Mouse (Mus musculus): Measurements from ENCODE around the gene Avil. TPM values are rescaled to one million over a fixed set of nuclear protein-coding genes. Genes with fewer than 3 reads are reported as not detected.

The Avil gene
- total and polyA plus RNA-seq, 2 experiments: 0.06 to 0.09 TPM

DNA sequence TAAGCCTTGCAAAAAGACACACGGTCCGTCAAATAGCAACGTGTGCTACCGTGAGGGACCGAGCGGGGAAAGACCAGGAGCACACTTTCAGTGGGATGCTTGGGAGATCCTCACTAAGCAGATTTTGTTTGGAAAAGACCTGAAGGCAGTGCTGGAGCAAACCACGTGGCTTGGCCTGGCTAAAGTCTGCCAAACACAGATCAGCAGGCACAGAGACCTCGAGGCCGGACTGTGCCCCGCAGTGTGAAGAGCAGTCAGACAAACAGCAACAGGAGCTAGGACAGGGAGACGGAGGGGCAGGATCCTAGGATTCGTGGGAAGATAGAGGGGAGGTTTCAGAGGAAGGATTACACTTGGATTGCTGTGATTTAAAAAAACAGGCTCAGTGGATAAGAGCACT, 35.8 kb downstream of the Avil start:
- no peak overlapping the region for H3K4me3 ChIP-seq (ENCODE audit: insufficient read depth, low read depth, low read length)
- no peak overlapping the region for H3K27ac ChIP-seq (replicated peaks; ENCODE audit: insufficient read depth, low read depth, low read length)
- H3K9ac ChIP-seq (ENCODE audit: low read depth, low read length): no peak overlapping the region
- H3K79me2 ChIP-seq (ENCODE audit: control insufficient read depth, insufficient read depth, low read length): no peaks in the 10 kb centered on the region
- H3K4me1 ChIP-seq (ENCODE audit: control insufficient read depth, insufficient read depth, low read length): peaks cover 3% of the 10 kb centered on the region; the same call in 1 of the 2 replicates
- H3K27me3 ChIP-seq (ENCODE audit: control insufficient read depth, insufficient read depth, low read length): no peaks in the 10 kb centered on the region
- no peaks in the 10 kb centered on the region for H3K36me3 ChIP-seq (ENCODE audit: control insufficient read depth, insufficient read depth, low read length)
- peak; percentile 61 for DNase-seq (ENCODE audit: extremely low read depth, low read depth, low spot score)
- no peak for TF ChIP-seq POLR2A (IDR thresholded peaks at IDR 0.05; ENCODE audit: extremely low read depth, insufficient read depth, low read length)
- no peak for TF ChIP-seq CTCF (IDR thresholded peaks at IDR 0.05; ENCODE audit: low read depth, low read length)
- 49% methylated on average over 12 of the region's 12 CpGs for WGBS

DNA sequence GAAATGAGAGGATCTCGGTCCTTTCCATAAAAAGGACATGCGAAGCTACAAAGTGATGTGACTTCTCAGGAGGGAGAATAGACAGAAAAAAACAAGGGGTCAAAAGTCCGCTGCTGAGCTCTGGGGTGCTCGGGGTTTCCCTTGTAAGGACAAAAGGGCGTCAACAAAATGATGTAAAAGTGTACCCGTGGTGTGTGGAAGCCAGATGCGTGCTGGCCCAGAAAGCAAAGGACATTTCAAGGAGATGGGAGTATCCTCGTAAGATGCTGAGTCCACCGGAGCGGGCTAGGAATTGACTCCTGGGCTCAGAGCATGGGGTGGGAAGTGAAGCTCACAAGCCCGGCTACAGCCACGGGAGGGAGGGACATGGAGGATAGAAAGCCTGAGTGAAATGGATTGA, 37.1 kb downstream of the Avil start:
- 73% methylated on average over 12 of the region's 12 CpGs for WGBS
- H3K9ac ChIP-seq (ENCODE audit: low read depth, low read length): no peak overlapping the region
- H3K79me2 ChIP-seq (ENCODE audit: control insufficient read depth, insufficient read depth, low read length): no peaks in the 10 kb centered on the region
- H3K36me3 ChIP-seq (ENCODE audit: control insufficient read depth, insufficient read depth, low read length): no peaks in the 10 kb centered on the region
- no peak overlapping the region for H3K4me3 ChIP-seq (ENCODE audit: insufficient read depth, low read depth, low read length)
- no peak overlapping the region for H3K27ac ChIP-seq (replicated peaks; ENCODE audit: insufficient read depth, low read depth, low read length)
- peaks cover 5% of the 10 kb centered on the region; the same call in 1 of the 2 replicates for H3K4me1 ChIP-seq (ENCODE audit: control insufficient read depth, insufficient read depth, low read length)
- DNase-seq (ENCODE audit: extremely low read depth, low read depth, low spot score): no peak
- TF ChIP-seq CTCF (IDR thresholded peaks at IDR 0.05; ENCODE audit: low read depth, low read length) (no peak), POLR2A (IDR thresholded peaks at IDR 0.05; ENCODE audit: extremely low read depth, insufficient read depth, low read length) (no peak)
- no peaks in the 10 kb centered on the region for H3K27me3 ChIP-seq (ENCODE audit: control insufficient read depth, insufficient read depth, low read length)

DNA sequence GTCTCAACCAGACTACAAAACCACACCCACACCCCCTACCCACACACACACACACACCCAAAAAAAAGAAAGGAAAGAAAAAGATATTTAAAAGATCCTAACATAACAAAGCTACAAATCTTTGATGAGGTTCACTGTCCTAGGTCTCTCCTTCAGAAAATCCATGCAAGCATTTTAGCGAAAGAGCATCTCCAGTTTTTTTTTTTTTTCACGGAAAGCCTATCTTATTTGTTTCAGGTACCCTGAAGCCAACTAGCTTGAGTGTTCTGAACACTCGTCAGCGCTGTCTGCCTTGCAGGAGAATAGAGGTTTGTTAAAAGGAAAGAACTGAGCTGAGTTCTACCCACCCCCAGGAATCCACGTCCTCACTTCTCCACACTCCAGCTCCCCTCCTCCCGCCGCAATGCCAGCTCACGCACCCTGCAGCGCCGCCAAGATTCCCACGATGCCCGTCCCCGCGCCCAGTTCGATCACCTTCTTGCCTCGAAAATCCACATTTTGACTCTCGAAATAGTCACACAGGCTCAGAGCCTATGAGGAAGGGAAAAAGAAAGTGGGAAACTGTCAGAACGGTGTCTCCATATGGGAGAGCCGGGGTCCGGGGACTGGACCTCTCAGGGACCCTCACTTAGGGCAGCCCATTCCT, 40.2 kb downstream of the Avil start:
- H3K27me3 ChIP-seq (ENCODE audit: control insufficient read depth, insufficient read depth, low read length): no peaks in the 10 kb centered on the region
- H3K79me2 ChIP-seq (ENCODE audit: control insufficient read depth, insufficient read depth, low read length): no peaks in the 10 kb centered on the region
- TF ChIP-seq CTCF (IDR thresholded peaks at IDR 0.05; ENCODE audit: low read depth, low read length): no peak
- TF ChIP-seq POLR2A (IDR thresholded peaks at IDR 0.05; ENCODE audit: extremely low read depth, insufficient read depth, low read length): no peak
- peak overlapping the region; percentile 84 for H3K4me3 ChIP-seq (ENCODE audit: insufficient read depth, low read depth, low read length)
- WGBS: 4% methylated on average over 20 of the region's 20 CpGs
- H3K4me1 ChIP-seq (ENCODE audit: control insufficient read depth, insufficient read depth, low read length): peaks cover 5% of the 10 kb centered on the region; the same call in 1 of the 2 replicates
- DNase-seq (ENCODE audit: extremely low read depth, low read depth, low spot score): no peak
- peak overlapping the region; percentile 47 for H3K9ac ChIP-seq (ENCODE audit: low read depth, low read length)
- no peaks in the 10 kb centered on the region for H3K36me3 ChIP-seq (ENCODE audit: control insufficient read depth, insufficient read depth, low read length)
- no peak overlapping the region for H3K27ac ChIP-seq (replicated peaks; ENCODE audit: insufficient read depth, low read depth, low read length)

DNA sequence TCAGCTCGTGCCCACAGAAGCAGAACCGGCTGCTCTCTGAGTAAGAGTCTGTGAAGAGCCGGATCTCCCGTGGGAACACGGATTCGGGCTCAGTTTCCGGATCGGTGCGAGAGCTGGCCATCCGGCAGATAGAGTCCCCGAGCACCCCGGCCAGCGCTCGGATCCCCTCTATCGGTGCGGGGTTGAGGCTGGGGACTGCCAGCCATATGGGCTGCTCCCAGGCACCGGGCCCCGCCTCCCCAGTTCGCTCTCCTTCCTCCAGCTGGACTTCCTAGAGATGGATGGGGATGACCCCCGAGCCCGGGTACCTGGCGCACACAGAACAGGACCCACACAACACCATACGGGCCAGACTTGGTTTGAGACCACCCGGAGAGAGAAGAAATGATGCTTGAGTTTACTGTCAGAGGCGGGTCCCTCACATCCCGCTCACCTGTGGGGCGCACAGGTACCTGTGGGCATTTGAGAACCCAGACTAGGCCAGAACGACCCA, 40.8 kb downstream of the Avil start, which contains the start of the genes Mettl1 and Eef1akmt3:
TSS of gene Mettl1 (plus strand) at position 141 of the 493 bp plus-strand sequence.
TSS of gene Eef1akmt3 (minus strand) at position 240 of the 493 bp plus-strand sequence.
- no peak for DNase-seq (ENCODE audit: extremely low read depth, low read depth, low spot score)
- no peak within 1 kb of the TSS; the same call in 1 of the 2 replicates for H3K27ac ChIP-seq (replicated peaks; ENCODE audit: insufficient read depth, low read depth, low read length)

DNA sequence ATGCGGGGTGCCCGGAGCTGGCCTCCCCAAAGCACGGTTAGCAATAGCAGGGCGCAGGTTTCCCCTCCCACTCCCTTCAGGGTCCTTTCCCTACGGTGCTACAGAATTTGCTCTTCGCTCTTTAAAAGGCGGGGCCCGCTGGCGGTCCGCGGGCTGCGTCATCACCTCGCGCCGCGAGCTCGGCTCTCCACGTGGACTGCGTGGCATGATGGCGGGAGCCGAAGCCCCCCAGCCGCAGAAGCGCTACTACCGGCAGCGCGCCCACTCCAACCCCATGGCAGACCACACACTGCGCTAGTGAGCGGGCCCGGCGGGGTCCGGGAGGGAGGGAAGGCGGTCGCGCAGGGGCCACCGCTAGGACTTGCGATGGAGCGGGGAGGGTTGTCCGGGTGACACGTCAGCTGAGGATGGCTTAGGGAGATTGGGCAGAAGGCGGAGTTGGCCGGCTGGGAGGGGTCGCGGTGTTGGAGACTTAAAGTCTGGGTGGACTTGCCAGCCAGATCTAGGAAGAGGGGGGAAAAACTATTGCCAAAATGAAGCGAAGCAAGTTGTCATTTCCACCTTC, 41.3 kb downstream of the Avil start:
- WGBS: under 1% methylated on average over 44 of the region's 44 CpGs
- Histone ChIP-seq H3K27ac (replicated peaks; ENCODE audit: insufficient read depth, low read depth, low read length) (no peak overlapping the region; the same call in 1 of the 2 replicates), H3K9ac (ENCODE audit: low read depth, low read length) (peak overlapping the region; percentile 71), H3K79me2 (ENCODE audit: control insufficient read depth, insufficient read depth, low read length) (no peaks in the 10 kb centered on the region), H3K27me3 (ENCODE audit: control insufficient read depth, insufficient read depth, low read length) (no peaks in the 10 kb centered on the region), H3K36me3 (ENCODE audit: control insufficient read depth, insufficient read depth, low read length) (no peaks in the 10 kb centered on the region), H3K4me3 (ENCODE audit: insufficient read depth, low read depth, low read length) (peak overlapping the region; percentile 84), H3K4me1 (ENCODE audit: control insufficient read depth, insufficient read depth, low read length) (peaks cover 5% of the 10 kb centered on the region; the same call in 1 of the 2 replicates)
- no peak for TF ChIP-seq CTCF (IDR thresholded peaks at IDR 0.05; ENCODE audit: low read depth, low read length)
- peak; percentile 70 for DNase-seq (ENCODE audit: extremely low read depth, low read depth, low spot score)

More for the DNA sequence above, 40.8 kb downstream of the Avil start, which contains the start of the genes Mettl1 and Eef1akmt3:
- H3K79me2 ChIP-seq (ENCODE audit: control insufficient read depth, insufficient read depth, low read length): no peaks in the 10 kb centered on the region
- no peaks in the 10 kb centered on the region for H3K36me3 ChIP-seq (ENCODE audit: control insufficient read depth, insufficient read depth, low read length)
- TF ChIP-seq CTCF (IDR thresholded peaks at IDR 0.05; ENCODE audit: low read depth, low read length) (no peak), POLR2A (IDR thresholded peaks at IDR 0.05; ENCODE audit: extremely low read depth, insufficient read depth, low read length) (no peak)
- H3K4me1 ChIP-seq (ENCODE audit: control insufficient read depth, insufficient read depth, low read length): peaks cover 5% of the 10 kb centered on the region; the same call in 1 of the 2 replicates
- no peaks in the 10 kb centered on the region for H3K27me3 ChIP-seq (ENCODE audit: control insufficient read depth, insufficient read depth, low read length)
- H3K4me3 ChIP-seq (ENCODE audit: insufficient read depth, low read depth, low read length): peak within 1 kb of the TSS; percentile 84
- peak within 1 kb of the TSS; percentile 71 for H3K9ac ChIP-seq (ENCODE audit: low read depth, low read length)
- under 1% methylated on average over 28 of the region's 28 CpGs for WGBS

Measured in liver, adult 2 months (tissue).